Mouse (Mus musculus): Measurements from ENCODE around the gene Cnbd2. TPM values are rescaled to one million over a fixed set of nuclear protein-coding genes. Genes with fewer than 3 reads are reported as not detected.

Cnbd2 gene
- total and polyA plus RNA-seq, 3 experiments = 1.0 to 3.6 (median 3.0) TPM

DNA sequence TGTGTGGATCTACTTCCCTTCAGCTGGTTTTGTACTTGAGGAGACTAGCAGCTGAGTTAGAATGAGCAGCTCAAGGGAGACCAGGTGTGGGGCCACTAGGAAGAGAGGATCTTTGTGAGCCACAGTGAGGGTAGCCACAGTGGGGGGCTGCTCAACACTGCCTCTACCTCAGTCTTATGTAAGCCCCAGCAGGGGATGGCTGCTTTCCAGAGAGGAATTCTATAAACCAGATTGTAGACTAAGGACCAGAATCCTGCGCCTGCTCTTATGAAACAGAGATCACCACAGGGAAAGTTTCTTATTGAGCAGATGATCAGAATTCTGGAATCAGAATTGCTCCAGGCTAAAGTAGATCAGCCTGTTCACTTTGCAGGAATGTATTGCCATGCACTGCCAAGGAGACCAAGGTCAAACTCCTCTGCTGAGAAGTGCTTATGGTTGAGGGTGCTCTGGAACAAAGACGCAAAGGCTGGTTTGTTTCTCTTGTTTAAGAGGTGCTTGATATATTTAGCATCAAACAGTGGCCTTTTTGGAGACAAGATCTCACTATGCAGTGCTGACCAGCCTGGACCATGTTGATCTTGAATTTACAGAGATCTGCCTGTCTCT is 22.4 kb upstream of the Cnbd2 start:
- Histone ChIP-seq H3K27ac (ENCODE audit: insufficient read depth, low read depth) (no peak overlapping the region), H3K4me1 (ENCODE audit: control insufficient read depth in 1 of 2, insufficient read depth in 2 of 2) (peaks cover 0 to 22% of the 10 kb centered on the region in 2 experiments; a peak in 2 of 4 replicates), H3K9ac (ENCODE audit: insufficient read depth, low read depth) (no peak overlapping the region), H3K4me3 (replicated peaks in 1 of 3; ENCODE audit: low read depth in 2 of 3, low read length in 2 of 3, poor library complexity in 1 of 3) (no peak overlapping the region), H3K36me3 (replicated peaks in 1 of 2; ENCODE audit: control insufficient read depth in 1 of 2, insufficient read depth in 1 of 2, low read length in 1 of 2) (peaks cover 34 to 83% of the 10 kb centered on the region in 2 experiments), H3K27me3 (replicated peaks) (no peaks in the 10 kb centered on the region), H3K79me2 (replicated peaks; ENCODE audit: control insufficient read depth, extremely low read depth, insufficient read depth, poor library complexity, severe bottlenecking) (no peaks in the 10 kb centered on the region), H3K4me2 (ENCODE audit: insufficient read depth, low read depth, poor library complexity, severe bottlenecking) (no peak overlapping the region), H3K9me3 (replicated peaks; ENCODE audit: low read length) (no peaks in the 10 kb centered on the region)
- in situ Hi-C loops (cut with MboI; ENCODE audit: low pct_ligation_motif_present, low pct_unique_long_range_greater_than_20kb, low sequenced_read_pairs) (loop anchor here (25.0 kb wide), 1 partner anchor 302 kb away; no protein-coding TSS in a partner anchor), dilution Hi-C loops (cut with MboI; ENCODE audit: extremely low pct_ligation_motif_present, extremely low pct_unique_long_range_greater_than_20kb, low sequenced_read_pairs) (no loop called here)
- TF ChIP-seq MEF2A (IDR thresholded peaks at IDR 0.05; ENCODE audit: borderline replicate concordance, low read depth, low read length) = no peak
- no peak for TF ChIP-seq CHD2 (IDR thresholded peaks at IDR 0.05; ENCODE audit: low read length)
- TF ChIP-seq NRF1 (IDR thresholded peaks at IDR 0.05; ENCODE audit: low read depth, low read length) = no peak
- TF ChIP-seq MAZ (IDR thresholded peaks at IDR 0.05; ENCODE audit: low read depth, low read length) = no peak
- no peak for TF ChIP-seq JUN (IDR thresholded peaks at IDR 0.05; ENCODE audit: insufficient read depth, low read depth, low read length)
- TF ChIP-seq BHLHE40 (IDR thresholded peaks at IDR 0.05; ENCODE audit: low read depth, low read length) = no peak
- no peak for TF ChIP-seq RAD21 (IDR thresholded peaks at IDR 0.05; ENCODE audit: low read depth, low read length)
- no peak for TF ChIP-seq ELF1 (IDR thresholded peaks at IDR 0.05; ENCODE audit: low read depth, low read length)
- TF ChIP-seq ETS1 (conservative IDR thresholded peaks at IDR 0.05; ENCODE audit: low read depth, low read length) = no peak
- TF ChIP-seq MAFK (IDR thresholded peaks at IDR 0.05; ENCODE audit: insufficient replicate concordance, low read length) = no peak
- no peak for TF ChIP-seq ZNF384 (IDR thresholded peaks at IDR 0.05; ENCODE audit: low read depth, low read length)
- TF ChIP-seq USF2 (conservative IDR thresholded peaks at IDR 0.05; ENCODE audit: low read depth, low read length) = no peak
- no peak for TF ChIP-seq TCF12 (IDR thresholded peaks at IDR 0.05; ENCODE audit: low read depth, low read length)
- no peak for TF ChIP-seq UBTF (IDR thresholded peaks at IDR 0.05; ENCODE audit: low read depth, low read length)
- no peak for TF ChIP-seq GABPA (IDR thresholded peaks at IDR 0.05; ENCODE audit: insufficient replicate concordance, low read depth, low read length)
- DNase-seq (ENCODE audit: extremely low read depth) = no peak

DNA sequence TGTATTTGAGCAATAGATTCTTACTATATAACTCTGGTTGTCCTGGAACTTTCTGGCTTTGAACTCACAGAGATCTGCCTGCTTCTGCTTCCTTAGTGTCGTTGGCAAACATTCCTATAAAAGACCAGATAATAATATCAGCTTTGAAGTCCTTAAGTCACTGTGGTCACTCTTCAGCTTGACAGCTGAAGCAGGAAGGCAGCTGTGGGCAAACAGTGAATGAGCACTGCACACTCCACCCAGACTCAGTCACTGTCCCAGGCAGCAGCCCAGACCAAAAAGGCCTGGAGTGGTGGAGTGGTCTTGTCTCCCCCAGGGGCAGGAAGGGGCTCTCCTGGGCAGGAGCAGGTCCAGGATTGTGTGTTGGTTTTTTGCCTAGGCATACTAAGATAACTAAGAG is 20.1 kb upstream of the Cnbd2 start:
- dilution Hi-C loops (cut with MboI; ENCODE audit: extremely low pct_ligation_motif_present, extremely low pct_unique_long_range_greater_than_20kb, low sequenced_read_pairs) = no loop called here

More for the DNA sequence above, 20.1 kb upstream of the Cnbd2 start:
- Histone ChIP-seq H3K27me3 (replicated peaks) (no peaks in the 10 kb centered on the region), H3K36me3 (replicated peaks in 1 of 2; ENCODE audit: control insufficient read depth in 1 of 2, insufficient read depth in 1 of 2, low read length in 1 of 2) (peaks cover 36 to 82% of the 10 kb centered on the region in 2 experiments), H3K4me3 (replicated peaks in 1 of 3; ENCODE audit: low read depth in 2 of 3, low read length in 2 of 3, poor library complexity in 1 of 3) (no peak overlapping the region), H3K79me2 (replicated peaks; ENCODE audit: control insufficient read depth, extremely low read depth, insufficient read depth, poor library complexity, severe bottlenecking) (no peaks in the 10 kb centered on the region), H3K4me2 (ENCODE audit: insufficient read depth, low read depth, poor library complexity, severe bottlenecking) (no peak overlapping the region), H3K9me3 (replicated peaks; ENCODE audit: low read length) (no peaks in the 10 kb centered on the region), H3K27ac (ENCODE audit: insufficient read depth, low read depth) (no peak overlapping the region), H3K9ac (ENCODE audit: insufficient read depth, low read depth) (no peak overlapping the region), H3K4me1 (ENCODE audit: control insufficient read depth in 1 of 2, insufficient read depth in 2 of 2) (peaks cover 4 to 40% of the 10 kb centered on the region in 2 experiments; a peak in 3 of 4 replicates)
- no peak for DNase-seq (ENCODE audit: extremely low read depth)
- in situ Hi-C loops (cut with MboI; ENCODE audit: low pct_ligation_motif_present, low pct_unique_long_range_greater_than_20kb, low sequenced_read_pairs) = loop anchor here (25.0 kb wide), 1 partner anchor 305 kb away; no protein-coding TSS in a partner anchor
- TF ChIP-seq ELF1 (IDR thresholded peaks at IDR 0.05; ENCODE audit: low read depth, low read length) (no peak), USF2 (conservative IDR thresholded peaks at IDR 0.05; ENCODE audit: low read depth, low read length) (no peak), MEF2A (IDR thresholded peaks at IDR 0.05; ENCODE audit: borderline replicate concordance, low read depth, low read length) (no peak), TCF12 (IDR thresholded peaks at IDR 0.05; ENCODE audit: low read depth, low read length) (no peak), MAZ (IDR thresholded peaks at IDR 0.05; ENCODE audit: low read depth, low read length) (no peak), RCOR1 (conservative IDR thresholded peaks at IDR 0.05; ENCODE audit: low read depth, low read length) (no peak), USF1 (IDR thresholded peaks at IDR 0.05; ENCODE audit: low read depth, low read length) (no peak), SIN3A (IDR thresholded peaks at IDR 0.05; ENCODE audit: low read length) (no peak), POLR2A (IDR thresholded peaks at IDR 0.05; ENCODE audit: low read depth, low read length) (no peak), ZNF384 (IDR thresholded peaks at IDR 0.05; ENCODE audit: low read depth, low read length) (no peak), PAX5 (IDR thresholded peaks at IDR 0.05; ENCODE audit: low read length) (no peak), EP300 (IDR thresholded peaks at IDR 0.05; ENCODE audit: low read length) (no peak), NELFE (IDR thresholded peaks at IDR 0.05; ENCODE audit: low read depth, low read length) (no peak), KAT2A (IDR thresholded peaks at IDR 0.05; ENCODE audit: insufficient replicate concordance, low read length) (no peak), TBP (conservative IDR thresholded peaks at IDR 0.05; ENCODE audit: low read depth, low read length) (no peak), JUN (IDR thresholded peaks at IDR 0.05; ENCODE audit: insufficient read depth, low read depth, low read length) (no peak), IRF4 (IDR thresholded peaks at IDR 0.05; ENCODE audit: low read depth, low read length) (no peak), CHD2 (IDR thresholded peaks at IDR 0.05; ENCODE audit: low read length) (no peak), MAX (IDR thresholded peaks at IDR 0.05; ENCODE audit: low read length) (no peak), BHLHE40 (IDR thresholded peaks at IDR 0.05; ENCODE audit: low read depth, low read length) (no peak)
